Mouse (Mus musculus) ovary, postnatal 10 days (tissue): ENCODE results near the gene Iqcf3.
"Not testable (repeated sequence)": the region's sequence is repeated elsewhere in the genome, so short reads cannot be mapped to it uniquely, and the experiment has no call there.

Experiments used
- DNase-seq: peaks from one replicate; pipeline ENCODE4 v3.0.0; 2022; ENCODE audit warnings: low spot score

Gene Iqcf3

DNA sequence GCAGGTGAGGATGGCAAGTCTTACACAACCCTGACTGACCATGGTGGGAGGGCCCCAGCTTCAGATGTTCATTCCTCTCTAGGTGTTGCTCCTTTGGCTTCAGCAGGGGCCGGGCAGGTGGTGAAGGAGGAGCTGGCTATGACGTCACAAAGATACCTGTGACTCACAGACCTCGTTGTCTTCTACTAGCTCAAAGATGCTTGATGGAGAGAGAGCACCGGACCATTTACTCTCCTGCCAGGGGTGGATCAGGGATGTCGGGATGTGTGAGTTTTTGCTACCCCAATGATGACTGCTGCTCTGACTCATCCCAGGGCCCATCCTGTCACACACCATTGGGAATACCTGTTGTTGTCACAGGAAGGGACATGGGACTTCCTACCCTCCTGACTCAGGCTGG is at the start of gene Iqcf3:
Iqcf3 (minus strand) TSS at position 101 of the 400 bp plus-strand sequence.
- DNase-seq = no peak

GRCm38 (mm10) chr9:106610727-106611126 is 49.3 kb upstream of the Iqcf3 start:
- DNase-seq = no peak

GRCm38 (mm10) chr9:106600546-106600945 is 39.1 kb upstream of the Iqcf3 start:
- DNase-seq = peak; percentile 5

- DNase-seq = no peak
These were observed 37.0 kb upstream of the Iqcf3 start for GRCm38 (mm10) chr9:106598466-106598865.

- DNase-seq = no peak
These were observed 34.4 kb upstream of the Iqcf3 start for GRCm38 (mm10) chr9:106595836-106596235.

- not testable (repeated sequence) for DNase-seq
These were observed 34.0 kb upstream of the Iqcf3 start for GRCm38 (mm10) chr9:106595402-106595801.

DNA sequence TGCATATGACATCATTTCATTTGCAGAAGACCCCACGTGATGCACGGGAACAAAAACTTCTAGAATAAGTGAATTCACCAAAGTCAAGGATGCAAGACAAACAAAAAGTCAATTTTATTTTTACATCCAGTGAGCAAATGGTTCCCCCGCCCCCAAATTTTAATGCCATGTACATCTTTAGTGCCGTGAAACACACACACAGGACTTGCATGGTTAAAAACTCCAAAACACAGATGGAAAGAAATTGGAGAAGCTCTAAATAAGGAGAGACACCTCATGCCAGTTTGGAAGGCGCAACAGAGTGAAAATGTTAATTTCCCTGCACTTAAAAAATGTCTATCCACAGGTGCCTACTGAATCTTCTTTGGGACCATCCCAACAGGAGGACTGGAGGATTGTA is 30.7 kb upstream of the Iqcf3 start:
- DNase-seq = no peak

DNA sequence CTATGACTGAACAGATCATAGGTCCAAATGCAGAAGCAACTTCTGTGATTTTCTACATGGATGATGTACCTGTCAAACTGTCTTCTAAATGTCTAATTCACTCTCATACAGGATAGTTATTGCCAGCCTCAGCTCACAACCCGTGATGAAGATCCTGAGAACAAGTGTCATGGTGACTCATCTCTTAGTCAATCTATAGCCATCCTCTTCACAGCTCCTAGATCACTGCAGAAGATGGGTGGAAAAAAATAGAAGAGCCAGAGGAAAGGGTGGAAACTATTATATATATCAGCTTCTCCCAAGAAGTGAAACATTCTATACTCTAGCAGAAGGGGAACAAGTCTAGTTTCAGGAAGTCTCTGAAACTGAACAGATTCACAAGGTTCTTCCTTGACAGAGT is 21.1 kb upstream of the Iqcf3 start:
- DNase-seq = no peak

GRCm38 (mm10) chr9:106580016-106580415 is 18.6 kb upstream of the Iqcf3 start:
- DNase-seq = no peak

DNA sequence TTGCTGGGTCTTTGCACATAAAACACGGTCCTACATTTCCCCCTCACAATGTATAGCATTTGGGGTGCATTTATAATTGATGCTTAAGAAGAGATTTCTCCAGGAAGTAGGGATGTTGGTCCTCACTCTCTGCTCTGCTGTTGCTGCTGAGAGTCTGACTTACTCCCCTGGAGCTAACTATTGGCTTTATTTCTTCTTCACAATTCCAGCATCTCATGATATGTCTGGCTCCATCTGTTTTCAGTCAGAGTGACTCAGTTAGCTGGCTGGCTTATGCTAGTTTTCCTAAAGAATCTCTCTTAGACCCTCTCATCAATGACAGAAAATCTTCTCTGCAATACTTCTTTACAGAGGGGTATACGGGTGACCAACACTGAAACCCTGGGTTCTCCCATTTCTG is 14.7 kb upstream of the Iqcf3 start:
- DNase-seq = no peak

GRCm38 (mm10) chr9:106573366-106573765 is 11.9 kb upstream of the Iqcf3 start:
- no peak for DNase-seq

- DNase-seq = no peak
These were observed 10.8 kb upstream of the Iqcf3 start for GRCm38 (mm10) chr9:106572186-106572585.

DNA sequence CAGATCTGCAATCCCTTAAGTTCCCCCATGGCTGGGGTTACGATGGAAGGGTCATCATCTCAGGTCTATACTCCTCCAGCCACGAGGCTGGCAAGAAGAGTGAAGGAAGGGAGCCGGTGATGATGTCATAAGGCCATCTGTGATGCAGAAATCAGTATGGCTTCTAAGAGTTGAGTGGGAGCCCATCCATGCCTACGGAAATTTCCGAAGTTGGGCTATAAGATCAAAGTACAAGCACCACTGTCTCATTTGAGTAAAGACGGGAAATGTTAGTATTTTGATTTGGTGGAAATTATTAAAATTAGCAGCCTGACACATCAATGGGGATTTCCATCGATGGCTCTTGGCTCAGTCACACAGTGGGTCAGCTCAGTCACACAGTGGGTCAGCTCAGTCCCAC is 9.5 kb upstream of the Iqcf3 start, which contains the start of gene Iqcf4:
Iqcf4 (minus strand) TSS at position 101 of the 400 bp plus-strand sequence.
- DNase-seq = no peak

- no peak for DNase-seq
These were observed 5.0 kb upstream of the Iqcf3 start for GRCm38 (mm10) chr9:106566437-106566836.

DNA sequence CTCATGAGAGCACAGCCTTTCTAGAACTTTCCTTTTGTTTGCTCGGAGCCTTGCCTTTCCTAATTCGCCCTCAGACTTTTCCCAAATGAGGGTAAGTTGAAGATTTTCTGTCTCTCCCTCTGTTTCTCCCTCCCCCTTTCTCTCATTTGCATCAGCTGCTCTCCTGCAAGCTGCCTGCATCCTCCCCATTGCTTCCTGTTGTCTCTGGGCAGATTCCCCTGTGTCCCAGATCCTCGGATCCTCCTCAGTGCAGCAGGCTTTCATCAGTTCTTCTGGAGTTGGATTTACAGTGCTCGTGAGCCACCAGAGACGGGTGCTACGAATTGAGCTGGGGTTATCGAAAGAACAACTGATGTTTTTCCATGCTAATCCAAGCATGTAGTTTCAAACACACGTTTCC is 2.6 kb upstream of the Iqcf3 start:
- DNase-seq = no peak

GRCm38 (mm10) chr9:106562291-106562690 is 860 bp upstream of the Iqcf3 start:
- no peak for DNase-seq

DNA sequence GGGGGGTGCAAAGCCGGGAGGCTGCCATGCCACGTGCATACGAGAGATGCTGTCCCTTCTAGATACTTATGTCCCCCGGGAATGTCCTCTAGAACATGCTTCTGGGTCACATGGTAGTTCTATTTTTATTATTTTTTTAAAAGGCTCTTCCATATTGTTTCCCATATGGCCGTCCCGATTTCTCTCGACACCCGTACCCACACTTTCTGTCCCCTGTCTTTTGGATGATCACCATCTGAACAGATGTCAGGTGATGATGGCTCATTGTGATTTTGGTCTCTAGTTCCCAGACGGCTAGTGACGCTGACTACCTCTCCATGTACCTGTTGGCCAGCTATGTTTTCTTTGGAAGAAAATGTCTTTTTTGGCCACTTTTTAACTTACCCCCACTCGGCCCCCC is 26.5 kb downstream of the Iqcf3 start:
- no peak for DNase-seq

DNA sequence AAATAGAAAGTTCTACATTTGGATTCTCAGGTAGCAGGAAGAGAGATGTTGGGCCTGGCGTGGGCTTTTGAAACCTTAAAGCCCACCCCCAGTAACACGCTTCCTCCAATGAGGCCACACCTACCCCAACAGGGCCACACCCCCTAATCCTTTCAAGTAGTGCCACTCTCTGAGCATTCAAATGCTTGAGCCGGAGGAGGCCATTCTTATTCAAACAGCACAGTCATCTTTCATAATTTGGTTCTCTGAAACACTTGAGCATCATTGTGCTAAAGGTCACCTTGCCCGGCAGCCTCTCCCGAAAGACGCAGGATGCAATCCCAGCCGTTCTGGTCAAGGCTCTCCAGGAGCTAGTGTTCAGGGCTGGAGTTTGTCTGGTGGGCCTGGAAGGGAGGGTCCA is 27.1 kb downstream of the Iqcf3 start:
- no peak for DNase-seq

GRCm38 (mm10) chr9:106531833-106532232 is 29.6 kb downstream of the Iqcf3 start:
- DNase-seq = no peak

DNA sequence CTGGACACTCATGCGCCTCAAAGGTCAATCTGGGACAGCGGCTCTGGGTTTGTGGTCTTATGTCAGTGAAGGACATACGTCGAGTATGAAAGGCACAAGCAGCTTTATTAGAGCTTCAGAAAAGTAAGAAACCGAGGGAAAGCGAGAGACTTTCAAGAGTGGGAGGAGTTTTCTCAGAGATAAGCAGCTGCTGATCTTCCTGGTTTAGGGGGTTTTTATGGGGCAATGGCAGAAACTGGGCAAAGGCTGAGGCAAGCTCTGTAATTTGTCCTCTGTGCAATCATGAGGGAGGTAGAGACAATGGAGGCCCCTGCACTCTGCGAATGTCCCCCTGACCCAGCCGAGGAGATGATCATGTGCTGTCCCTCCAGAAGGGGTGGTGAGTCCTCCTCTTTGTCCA is 41.5 kb downstream of the Iqcf3 start:
- DNase-seq = no peak

- no peak for DNase-seq
These were observed 42.0 kb downstream of the Iqcf3 start for GRCm38 (mm10) chr9:106519433-106519832.

GRCm38 (mm10) chr9:106514273-106514672 is 47.2 kb downstream of the Iqcf3 start, which contains the start of gene Iqcf5:
Gene Iqcf5, plus strand, starts transcription at chr9:106514573.
- DNase-seq = no peak

DNA sequence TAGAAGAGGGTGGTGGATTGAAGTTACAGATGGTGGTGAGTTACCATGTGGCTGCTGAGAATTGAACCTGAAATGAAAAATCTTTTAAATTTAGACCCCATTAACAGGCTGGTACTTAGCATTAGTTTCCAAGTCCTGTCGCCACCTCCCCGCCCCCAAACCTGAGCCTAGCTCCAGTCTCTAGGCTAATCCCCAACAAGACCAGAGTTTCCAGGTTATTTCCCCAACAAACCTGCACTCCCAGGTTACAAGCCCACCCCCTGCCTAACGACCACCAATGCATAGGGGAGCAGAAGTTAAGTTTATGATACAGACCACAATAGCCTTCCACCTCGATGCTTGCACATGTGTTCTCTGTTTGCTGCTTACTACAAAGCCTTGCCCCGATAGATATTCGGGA is 47.9 kb downstream of the Iqcf3 start:
- no peak for DNase-seq

- no peak for DNase-seq
These were observed 48.5 kb downstream of the Iqcf3 start for GRCm38 (mm10) chr9:106512729-106513450.
